Mouse (Mus musculus) heart, embryonic 16.5 days (tissue): ENCODE data around the gene Gcdh. TPM values are rescaled to one million over a fixed set of nuclear protein-coding genes. Genes with fewer than 3 reads are reported as not detected.
A peak's percentile ranks its signal among the peaks of the same experiment; 100 is the strongest.

Experiments
- ATAC-seq: fragments of 200-750 bp; cut with Nextera tagmentation; replicated peaks from 2 replicates; pipeline ENCODE4 v1.8.0; 2017; ENCODE audit warnings: moderate number of reproducible peaks; ENCODE audit not compliant: insufficient read depth, low FRiP score; ENCODE audit errors: extremely low read depth
- H3K27ac ChIP-seq: fragments of 300-500 bp; sonication (generic); 2 replicates; pipeline ENCODE4 v1.5.1; 2014; ENCODE audit warnings: mild to moderate bottlenecking, low read length, control low read depth, moderate library complexity
- H3K27me3 ChIP-seq: fragments of 300-500 bp; sonication (generic); 2 replicates; pipeline ENCODE4 v1.6.1; 2014; ENCODE audit warnings: low read length, mixed read lengths; ENCODE audit not compliant: control insufficient read depth, insufficient read depth
- H3K36me3 ChIP-seq: fragments of 300-500 bp; sonication (generic); 2 replicates; pipeline ENCODE4 v1.6.1; 2014; ENCODE audit not compliant: control insufficient read depth, insufficient read depth
- H3K4me1 ChIP-seq: fragments of 300-500 bp; sonication (generic); 2 replicates; pipeline ENCODE4 v1.6.1; 2014; ENCODE audit warnings: low read length, mixed read lengths; ENCODE audit not compliant: control insufficient read depth, insufficient read depth
- H3K4me2 ChIP-seq: fragments of 300-500 bp; sonication (generic); 2 replicates; pipeline ENCODE4 v1.6.1; 2014; ENCODE audit warnings: low read depth, mild to moderate bottlenecking, control low read depth, low read length
- H3K4me3 ChIP-seq: fragments of 300-500 bp; sonication (generic); 2 replicates; pipeline ENCODE4 v1.5.1; 2014; ENCODE audit warnings: mild to moderate bottlenecking, control low read depth, low read length
- H3K9ac ChIP-seq: fragments of 300-500 bp; sonication (generic); 2 replicates; pipeline ENCODE4 v1.6.1; 2014; ENCODE audit warnings: low read length, control low read depth
- H3K9me3 ChIP-seq: fragments of 300-500 bp; sonication (generic); replicated peaks from 2 replicates; pipeline ENCODE4 v1.6.1; 2016; ENCODE audit warnings: low read length; ENCODE audit not compliant: control insufficient read depth
- WGBS: fragments of 180-500 bp; shearing (Covaris S2); extraction: QIAGEN DNeasy Blood & Tissue Kit; methylation state at CpG from one replicate; pipeline ENCODE4 v1.1.7; 2014; 5-methylcytosine and 5-hydroxymethylcytosine counted together
- polyA plus RNA-seq: library from polyadenylated mRNA; unstranded; fragments of >200 nt; fragmentation: Nextera tagmentation; extraction: Ambion mirVana; gene quantifications from 2 replicates; pipeline ENCODE4 v1.2.1, GENCODE M21; 2015

Gcdh gene
- polyA plus RNA-seq, 1 experiment from 2014 or later, result 43.1 TPM

GRCm38 (mm10) chr8:84928456-84929306, 35.0 kb upstream of the Gcdh start:
- H3K27ac ChIP-seq, result no peak overlapping the region
- peak overlapping the region; percentile 33 for H3K4me3 ChIP-seq
- no peak overlapping the region for H3K9ac ChIP-seq
- peaks cover 52% of the 10 kb centered on the region for H3K27me3 ChIP-seq
- H3K9me3 ChIP-seq, result no peaks in the 10 kb centered on the region
- peaks cover 7% of the 10 kb centered on the region for H3K4me1 ChIP-seq
- WGBS, result 4% methylated on average over 48 of the region's 52 CpGs
- ATAC-seq, result peak; percentile 52; the same call in 1 of the 2 replicates
- H3K4me2 ChIP-seq, result peak overlapping the region; percentile 59
- no peaks in the 10 kb centered on the region for H3K36me3 ChIP-seq

DNA sequence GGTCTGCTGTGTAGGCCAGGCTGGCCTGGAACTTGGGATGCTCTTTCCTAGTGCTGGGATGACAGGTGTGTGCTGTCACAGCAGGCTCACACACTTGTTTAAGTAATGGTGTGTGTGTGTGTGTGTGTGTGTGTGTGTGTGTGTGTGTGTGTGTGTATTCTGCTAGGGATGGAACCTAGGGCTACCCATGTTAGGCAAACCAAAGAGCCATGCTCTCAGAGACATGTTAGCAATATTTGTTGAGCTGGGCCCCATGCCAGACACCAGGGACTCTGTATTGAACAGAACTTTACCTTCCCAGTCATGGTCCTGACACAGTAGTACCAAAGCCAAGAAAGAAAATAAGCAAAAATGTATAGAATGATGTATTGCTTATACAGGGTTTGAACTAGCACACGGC, 33.8 kb upstream of the Gcdh start:
- Histone ChIP-seq H3K27ac (no peak overlapping the region), H3K36me3 (no peaks in the 10 kb centered on the region), H3K4me3 (no peak overlapping the region), H3K4me2 (no peak overlapping the region), H3K9me3 (no peaks in the 10 kb centered on the region), H3K9ac (no peak overlapping the region), H3K4me1 (peaks cover 7% of the 10 kb centered on the region), H3K27me3 (peaks cover 54% of the 10 kb centered on the region)
- no peak for ATAC-seq
- 63% methylated on average over 1 of the region's 1 CpGs for WGBS

DNA sequence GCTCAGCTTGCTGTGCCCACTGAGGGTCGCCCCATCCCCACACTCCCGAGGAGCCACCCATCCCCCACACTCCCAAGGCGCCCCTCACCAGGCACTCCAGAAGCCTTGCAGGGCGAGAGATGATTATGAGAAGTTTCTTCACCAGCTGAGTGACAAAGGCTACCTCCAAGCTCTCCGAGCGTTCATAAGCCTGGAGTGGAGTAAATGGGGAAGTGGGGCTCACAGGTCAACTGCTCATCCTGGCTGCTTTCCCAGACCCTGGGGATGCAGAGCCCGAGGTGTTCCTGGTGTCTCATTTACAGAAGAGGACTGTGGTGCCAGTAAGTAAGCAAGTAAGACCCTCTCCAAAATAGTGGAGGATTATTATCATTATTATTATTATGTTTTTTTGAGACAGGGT, 31.8 kb upstream of the Gcdh start:
- Histone ChIP-seq H3K9me3 (no peaks in the 10 kb centered on the region), H3K27ac (no peak overlapping the region), H3K4me2 (no peak overlapping the region), H3K27me3 (peaks cover 40% of the 10 kb centered on the region), H3K4me1 (peaks cover 7% of the 10 kb centered on the region), H3K9ac (no peak overlapping the region), H3K36me3 (no peaks in the 10 kb centered on the region), H3K4me3 (no peak overlapping the region)
- WGBS, result 52% methylated on average over 7 of the region's 7 CpGs
- ATAC-seq, result no peak

DNA sequence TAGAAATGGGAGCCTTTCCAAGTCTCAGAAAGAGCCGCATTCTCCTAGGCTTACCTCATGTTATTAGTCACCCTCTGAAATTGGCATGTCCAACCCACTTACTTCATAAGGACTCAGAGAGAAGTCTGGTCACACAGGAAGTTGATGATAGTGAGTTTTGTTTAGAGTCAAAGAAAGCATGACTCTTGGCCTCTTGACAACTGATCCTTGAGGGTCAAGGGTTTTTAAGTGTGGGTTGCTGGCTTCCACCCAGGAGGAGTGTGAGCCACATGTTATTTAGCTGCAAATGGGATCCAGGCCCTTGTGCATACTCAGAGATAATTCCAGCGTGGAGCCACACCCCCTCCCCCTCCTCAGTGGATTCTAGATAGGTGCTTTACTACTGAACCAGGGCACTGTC, 27.9 kb upstream of the Gcdh start:
- Histone ChIP-seq H3K9me3 (no peaks in the 10 kb centered on the region), H3K4me1 (no peaks in the 10 kb centered on the region), H3K4me2 (no peak overlapping the region), H3K9ac (no peak overlapping the region), H3K27ac (no peak overlapping the region), H3K4me3 (no peak overlapping the region), H3K36me3 (no peaks in the 10 kb centered on the region), H3K27me3 (peaks cover 45% of the 10 kb centered on the region)
- peak; percentile 78 for ATAC-seq
- WGBS, result 18% methylated on average over 2 of the region's 2 CpGs

- Histone ChIP-seq H3K27me3 (peaks cover 37% of the 10 kb centered on the region), H3K36me3 (no peaks in the 10 kb centered on the region), H3K9ac (no peak overlapping the region), H3K4me2 (no peak overlapping the region), H3K9me3 (peaks cover 4% of the 10 kb centered on the region; the same call in 1 of the 2 replicates), H3K27ac (no peak overlapping the region), H3K4me1 (no peaks in the 10 kb centered on the region), H3K4me3 (no peak overlapping the region)
- 85% methylated on average over 15 of the region's 15 CpGs for WGBS
- no peak for ATAC-seq
These were observed 24.9 kb upstream of the Gcdh start for GRCm38 (mm10) chr8:84918646-84919045.

GRCm38 (mm10) chr8:84917781-84918180, 24.1 kb upstream of the Gcdh start:
- H3K9ac ChIP-seq, result no peak overlapping the region
- WGBS, result 24% methylated on average over 20 of the region's 20 CpGs
- no peak for ATAC-seq
- peaks cover 3% of the 10 kb centered on the region; the same call in 1 of the 2 replicates for H3K4me1 ChIP-seq
- no peaks in the 10 kb centered on the region for H3K36me3 ChIP-seq
- H3K27ac ChIP-seq, result no peak overlapping the region
- no peak overlapping the region for H3K4me2 ChIP-seq
- peaks cover 4% of the 10 kb centered on the region; the same call in 1 of the 2 replicates for H3K9me3 ChIP-seq
- H3K4me3 ChIP-seq, result no peak overlapping the region
- H3K27me3 ChIP-seq, result peaks cover 37% of the 10 kb centered on the region

- Histone ChIP-seq H3K9me3 (peaks cover 4% of the 10 kb centered on the region; the same call in 1 of the 2 replicates), H3K9ac (no peak overlapping the region), H3K4me3 (no peak overlapping the region), H3K36me3 (no peaks in the 10 kb centered on the region), H3K4me1 (peaks cover 6% of the 10 kb centered on the region; the same call in 1 of the 2 replicates), H3K4me2 (no peak overlapping the region), H3K27me3 (peaks cover 61% of the 10 kb centered on the region), H3K27ac (no peak overlapping the region)
- WGBS, result 86% methylated on average over 8 of the region's 8 CpGs
- ATAC-seq, result no peak
These were observed 21.5 kb upstream of the Gcdh start for GRCm38 (mm10) chr8:84915269-84915668.

DNA sequence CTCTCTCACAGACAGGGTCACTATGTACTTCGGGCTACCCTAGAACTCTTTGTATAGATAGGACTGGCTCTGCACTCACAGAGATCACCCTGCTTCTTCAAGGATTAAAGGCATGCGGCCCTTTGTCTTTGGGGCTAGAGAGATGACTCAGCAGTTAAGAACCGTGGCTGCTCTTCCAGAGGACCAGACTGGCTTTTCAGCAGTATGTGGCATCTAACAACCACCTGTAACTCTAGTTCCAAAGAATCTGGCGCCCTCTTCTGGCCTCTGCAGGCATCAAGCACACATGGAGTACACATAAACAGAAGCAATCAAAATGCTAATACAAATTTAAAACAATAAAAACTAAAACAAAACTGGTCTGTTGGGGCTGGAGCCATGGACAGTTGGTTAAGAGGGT, 20.2 kb upstream of the Gcdh start:
- whole genome bisulfite sequencing, result 39% methylated on average over 4 of the region's 4 CpGs

DNA sequence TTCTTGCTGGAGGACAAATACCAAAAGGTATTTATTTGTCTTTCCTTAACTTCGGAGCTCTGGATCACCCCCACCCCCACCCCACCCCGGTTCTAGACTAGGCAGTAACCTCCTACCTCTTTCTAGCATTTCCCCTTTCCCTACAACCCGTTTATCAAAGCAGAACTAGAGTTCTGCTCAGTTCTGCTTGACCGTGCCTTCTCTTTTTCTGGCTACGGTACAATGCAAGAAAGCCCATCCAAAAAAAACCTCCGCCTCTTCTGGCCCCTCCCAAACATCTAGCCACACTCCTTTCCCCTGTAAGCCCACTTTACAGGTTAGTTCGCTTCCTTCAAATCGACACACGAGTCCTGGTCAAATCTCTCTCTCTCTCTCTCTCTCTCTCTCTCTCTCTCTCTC, 19.8 kb upstream of the Gcdh start:
- peak overlapping the region; percentile 62 for H3K9ac ChIP-seq
- peaks cover 60% of the 10 kb centered on the region for H3K27me3 ChIP-seq
- H3K27ac ChIP-seq, result no peak overlapping the region
- H3K9me3 ChIP-seq, result peaks cover 4% of the 10 kb centered on the region; the same call in 1 of the 2 replicates
- WGBS, result 7% methylated on average over 9 of the region's 9 CpGs
- H3K4me3 ChIP-seq, result peak overlapping the region; percentile 57
- H3K4me2 ChIP-seq, result peak overlapping the region; percentile 78
- no peak for ATAC-seq
- H3K4me1 ChIP-seq, result peaks cover 9% of the 10 kb centered on the region; the same call in 1 of the 2 replicates
- no peaks in the 10 kb centered on the region for H3K36me3 ChIP-seq

More for the DNA sequence above, 20.2 kb upstream of the Gcdh start:
- Histone ChIP-seq H3K27ac (no peak overlapping the region), H3K4me2 (peak overlapping the region; percentile 78; the same call in 1 of the 2 replicates), H3K4me3 (no peak overlapping the region), H3K4me1 (peaks cover 6% of the 10 kb centered on the region; the same call in 1 of the 2 replicates), H3K36me3 (no peaks in the 10 kb centered on the region), H3K9me3 (peaks cover 4% of the 10 kb centered on the region; the same call in 1 of the 2 replicates), H3K27me3 (peaks cover 63% of the 10 kb centered on the region), H3K9ac (no peak overlapping the region)
- ATAC-seq, result no peak
